Mouse (Mus musculus): ENCODE results near the gene Dennd4a. TPM values are rescaled to one million over a fixed set of nuclear protein-coding genes. Genes with fewer than 3 reads are reported as not detected.

Dennd4a gene
- total and polyA plus RNA-seq, 2 experiments from 2014 or later: 7.1 to 15.2 TPM

DNA sequence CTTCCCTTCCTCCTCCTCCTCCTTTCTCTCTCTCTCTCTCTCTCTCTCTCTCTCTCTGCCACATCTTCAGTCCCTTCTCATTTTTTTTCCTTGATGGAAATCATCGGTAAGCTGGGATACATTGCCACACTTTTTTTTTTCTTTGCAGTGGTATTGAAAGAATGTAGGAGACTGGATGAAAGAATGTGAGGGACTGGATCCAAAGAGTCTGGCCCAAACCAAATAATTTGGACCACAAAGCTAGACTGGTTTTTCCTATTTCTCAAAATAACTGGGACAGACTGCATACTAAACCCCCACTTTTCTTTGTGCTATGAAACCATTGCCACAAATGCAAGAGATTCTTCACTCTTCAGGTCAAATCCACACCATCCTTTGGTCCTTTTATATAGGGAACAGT, 19.5 kb upstream of the Dennd4a start:
- H3K36me3 ChIP-seq (ENCODE audit: insufficient read depth, low read length): no peaks in the 10 kb centered on the region
- H3K9ac ChIP-seq (replicated peaks; ENCODE audit: low read length, poor library complexity, severe bottlenecking): no peak overlapping the region
- H3K27me3 ChIP-seq (ENCODE audit: insufficient read depth, low read length): no peaks in the 10 kb centered on the region
- WGBS: 66% methylated on average over 1 of the region's 1 CpGs
- ATAC-seq (ENCODE audit: low FRiP score) (no peak), DNase-seq (ENCODE audit: low spot score) (no peak)
- H3K4me1 ChIP-seq (ENCODE audit: insufficient read depth, low read length): no peaks in the 10 kb centered on the region
- H3K27ac ChIP-seq (ENCODE audit: low read depth, low read length): no peak overlapping the region
- H3K9me3 ChIP-seq (ENCODE audit: low read length): no peaks in the 10 kb centered on the region
- no peak overlapping the region for H3K4me2 ChIP-seq (ENCODE audit: low read depth, low read length, poor library complexity, severe bottlenecking)
- H3K4me3 ChIP-seq (ENCODE audit: low read depth, low read length): no peak overlapping the region
- no peak for TF ChIP-seq CTCF (IDR thresholded peaks at IDR 0.05)

DNA sequence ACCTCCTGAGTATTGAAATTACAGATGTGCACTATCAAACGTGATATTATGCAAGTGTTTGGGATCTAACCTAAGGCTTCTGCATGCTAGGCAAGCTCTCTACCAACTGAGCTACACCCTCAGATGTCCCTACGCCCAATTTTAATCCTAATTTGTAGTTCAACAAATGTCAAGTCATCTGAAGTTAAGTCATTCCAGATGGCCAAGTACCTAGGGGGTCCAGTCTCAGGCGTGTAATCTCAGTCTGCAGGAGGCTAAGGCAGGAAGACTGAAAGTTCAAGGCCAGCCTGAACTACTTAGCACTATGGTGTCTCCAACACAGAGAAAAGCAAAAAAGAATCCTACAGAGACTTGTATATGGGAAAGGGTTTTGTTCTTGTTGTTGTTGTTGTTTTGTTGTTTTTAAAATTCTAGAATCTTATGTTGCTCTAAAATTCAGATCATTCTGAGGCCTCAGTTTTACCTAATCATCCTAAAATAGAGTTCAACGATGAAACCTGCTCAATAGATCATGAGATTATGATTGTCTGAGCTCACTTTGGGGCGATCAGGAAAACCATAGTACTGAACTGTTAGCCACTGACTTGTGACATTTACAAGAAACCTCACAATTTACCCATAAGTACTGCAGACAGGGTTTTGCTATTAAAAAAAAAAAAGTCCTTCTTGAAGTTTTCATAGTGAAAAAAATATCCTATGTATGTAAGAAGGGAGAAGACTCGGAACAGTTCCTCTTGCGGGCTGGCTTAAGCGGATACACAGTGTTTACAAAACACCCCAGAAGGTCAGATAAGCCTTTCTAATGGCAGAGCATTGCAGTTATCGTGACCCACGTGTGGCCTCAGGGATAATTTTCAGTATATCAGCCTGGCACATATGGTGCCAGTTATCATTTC, 18.5 kb upstream of the Dennd4a start:
- no peaks in the 10 kb centered on the region for H3K36me3 ChIP-seq (ENCODE audit: insufficient read depth, low read length)
- ATAC-seq (ENCODE audit: low FRiP score) (no peak), DNase-seq (ENCODE audit: low spot score) (no peak)
- no peaks in the 10 kb centered on the region for H3K4me1 ChIP-seq (ENCODE audit: insufficient read depth, low read length)
- no peak overlapping the region for H3K27ac ChIP-seq (ENCODE audit: low read depth, low read length)
- H3K27me3 ChIP-seq (ENCODE audit: insufficient read depth, low read length): no peaks in the 10 kb centered on the region
- H3K9me3 ChIP-seq (ENCODE audit: low read length): no peaks in the 10 kb centered on the region
- WGBS: 76% methylated on average over 10 of the region's 10 CpGs
- H3K4me2 ChIP-seq (ENCODE audit: low read depth, low read length, poor library complexity, severe bottlenecking): no peak overlapping the region
- H3K4me3 ChIP-seq (ENCODE audit: low read depth, low read length): no peak overlapping the region
- TF ChIP-seq CTCF (IDR thresholded peaks at IDR 0.05): no peak
- no peak overlapping the region for H3K9ac ChIP-seq (replicated peaks; ENCODE audit: low read length, poor library complexity, severe bottlenecking)

DNA sequence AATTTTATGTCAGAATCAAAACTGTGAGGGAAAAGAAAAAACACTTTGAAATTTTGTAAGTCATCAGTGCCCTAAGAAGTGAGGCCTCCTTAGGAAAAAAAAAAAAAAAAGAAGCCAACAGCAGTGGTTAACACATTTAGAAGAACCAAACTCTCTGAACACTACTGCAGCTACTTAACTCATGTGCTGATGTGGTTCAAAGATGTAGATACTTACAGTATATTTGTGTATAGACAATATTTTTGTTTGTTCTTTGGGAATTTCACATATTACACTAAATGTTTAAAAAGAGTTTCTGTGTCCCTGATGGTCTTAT, 17.9 kb upstream of the Dennd4a start:
- DNase-seq (ENCODE audit: low spot score) (no peak), ATAC-seq (ENCODE audit: low FRiP score) (no peak)
- no peak overlapping the region for H3K9ac ChIP-seq (replicated peaks; ENCODE audit: low read length, poor library complexity, severe bottlenecking)
- H3K9me3 ChIP-seq (ENCODE audit: low read length): no peaks in the 10 kb centered on the region
- no peaks in the 10 kb centered on the region for H3K36me3 ChIP-seq (ENCODE audit: insufficient read depth, low read length)
- no peak overlapping the region for H3K27ac ChIP-seq (ENCODE audit: low read depth, low read length)
- TF ChIP-seq CTCF (IDR thresholded peaks at IDR 0.05): no peak
- no peaks in the 10 kb centered on the region for H3K27me3 ChIP-seq (ENCODE audit: insufficient read depth, low read length)
- no peak overlapping the region for H3K4me3 ChIP-seq (ENCODE audit: low read depth, low read length)
- H3K4me2 ChIP-seq (ENCODE audit: low read depth, low read length, poor library complexity, severe bottlenecking): no peak overlapping the region
- H3K4me1 ChIP-seq (ENCODE audit: insufficient read depth, low read length): no peaks in the 10 kb centered on the region

DNA sequence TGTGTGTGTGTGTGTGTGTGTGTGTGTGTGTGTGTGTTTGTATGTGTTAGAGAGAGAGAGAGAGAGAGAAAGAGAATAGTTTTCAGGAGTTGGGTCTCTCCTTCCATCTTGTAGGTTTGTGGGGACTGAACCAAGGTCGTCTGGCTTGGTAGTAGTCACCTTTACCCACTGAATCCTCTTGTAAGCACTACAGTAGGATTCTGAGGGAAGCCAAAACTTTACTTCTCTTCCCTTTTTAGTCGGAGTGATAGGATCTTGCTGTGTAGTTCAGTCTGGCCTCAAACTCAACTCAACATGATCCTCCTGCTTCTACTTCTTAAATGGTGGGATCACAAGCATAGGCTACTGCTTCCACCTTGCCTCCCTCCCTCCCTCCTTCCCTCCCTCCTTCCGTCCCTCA, 17.3 kb upstream of the Dennd4a start:
- H3K27ac ChIP-seq (ENCODE audit: low read depth, low read length): no peak overlapping the region
- 82% methylated on average over 3 of the region's 3 CpGs for WGBS
- no peaks in the 10 kb centered on the region for H3K27me3 ChIP-seq (ENCODE audit: insufficient read depth, low read length)
- H3K4me1 ChIP-seq (ENCODE audit: insufficient read depth, low read length): no peaks in the 10 kb centered on the region
- H3K9ac ChIP-seq (replicated peaks; ENCODE audit: low read length, poor library complexity, severe bottlenecking): no peak overlapping the region
- DNase-seq (ENCODE audit: low spot score) (no peak), ATAC-seq (ENCODE audit: low FRiP score) (no peak)
- no peaks in the 10 kb centered on the region for H3K36me3 ChIP-seq (ENCODE audit: insufficient read depth, low read length)
- H3K4me2 ChIP-seq (ENCODE audit: low read depth, low read length, poor library complexity, severe bottlenecking): no peak overlapping the region
- no peak for TF ChIP-seq CTCF (IDR thresholded peaks at IDR 0.05)
- H3K4me3 ChIP-seq (ENCODE audit: low read depth, low read length): no peak overlapping the region
- H3K9me3 ChIP-seq (ENCODE audit: low read length): no peaks in the 10 kb centered on the region

DNA sequence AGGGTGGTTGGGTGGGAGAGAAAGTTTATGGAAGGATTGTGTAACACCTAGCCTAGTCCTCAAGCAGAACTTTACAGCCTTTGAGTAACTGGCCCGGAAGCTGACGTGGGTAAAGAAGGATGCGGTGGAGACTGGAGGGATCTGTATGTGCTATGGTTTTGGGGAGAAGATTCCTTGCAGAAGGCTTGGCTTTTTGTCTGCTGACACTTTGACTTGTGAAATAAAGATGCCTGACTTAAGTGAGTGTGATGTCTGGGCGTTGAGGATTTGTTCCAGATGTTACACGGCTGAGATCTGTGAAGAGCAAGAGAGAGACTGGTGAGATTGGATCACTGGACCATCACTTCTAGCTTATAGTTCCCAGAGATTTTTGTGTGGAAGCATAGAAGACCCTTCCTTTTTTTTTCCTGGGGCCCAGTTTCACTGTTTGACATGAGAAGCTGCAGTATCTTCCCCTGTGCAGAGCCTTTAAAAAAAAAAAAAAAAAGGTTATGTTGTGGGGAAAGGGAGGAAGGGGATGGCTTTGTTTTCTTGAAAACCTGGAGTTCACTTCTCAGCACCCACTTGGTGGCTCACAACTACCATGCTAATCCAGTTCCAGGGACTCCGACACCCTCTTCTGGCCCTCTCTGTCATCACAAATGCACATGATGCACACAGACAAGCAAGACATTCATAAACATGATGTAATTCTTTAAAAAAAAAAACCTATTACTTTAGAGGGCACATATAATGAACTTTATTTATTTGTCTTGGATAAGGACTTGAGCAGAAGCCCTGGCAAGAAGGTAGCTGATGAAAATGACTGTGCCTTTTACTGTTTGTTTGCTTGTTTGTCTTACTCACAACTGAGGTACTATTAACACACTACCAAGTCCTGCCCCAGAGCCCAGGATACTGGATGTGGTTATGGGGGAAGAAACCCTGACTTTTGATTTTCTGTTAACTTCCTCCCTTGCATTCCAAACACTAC, 16.4 kb upstream of the Dennd4a start:
- H3K27me3 ChIP-seq (ENCODE audit: insufficient read depth, low read length): no peaks in the 10 kb centered on the region
- DNase-seq (ENCODE audit: low spot score): no peak
- TF ChIP-seq CTCF (IDR thresholded peaks at IDR 0.05): no peak
- no peak overlapping the region for H3K4me3 ChIP-seq (ENCODE audit: low read depth, low read length)
- 73% methylated on average over 6 of the region's 6 CpGs for WGBS
- no peak for ATAC-seq (ENCODE audit: low FRiP score)
- no peaks in the 10 kb centered on the region for H3K36me3 ChIP-seq (ENCODE audit: insufficient read depth, low read length)
- H3K27ac ChIP-seq (ENCODE audit: low read depth, low read length): no peak overlapping the region
- H3K9me3 ChIP-seq (ENCODE audit: low read length): no peaks in the 10 kb centered on the region
- no peak overlapping the region for H3K4me2 ChIP-seq (ENCODE audit: low read depth, low read length, poor library complexity, severe bottlenecking)
- no peak overlapping the region for H3K9ac ChIP-seq (replicated peaks; ENCODE audit: low read length, poor library complexity, severe bottlenecking)
- H3K4me1 ChIP-seq (ENCODE audit: insufficient read depth, low read length): no peaks in the 10 kb centered on the region

Measured in midbrain, postnatal 0 days (tissue).